Mouse (Mus musculus) MEL (cell line): ENCODE measurements at regions not wholly inside any gene's neighbourhood (a gene's known extent, or its start where the extent isn't known, plus 50 kb on each side); places are given as distances from the start of the nearest gene placed in this dataset.

Experiments
- DNase-seq: peaks from one replicate; pipeline ENCODE4 v3.0.0; 2011; ENCODE audit warnings: low read depth, low spot score
- H3K27ac ChIP-seq: 2 replicates; pipeline ENCODE4 v1.5.1; 2012; ENCODE audit warnings: low read depth, mild to moderate bottlenecking, control low read depth, low read length, moderate library complexity; ENCODE audit not compliant: control insufficient read depth
- H3K27me3 ChIP-seq, 2 experiments: fragments of 150-350 bp in 1 of 2; sonication (generic) in 1 of 2; 2 replicates each; pipeline ENCODE4 v1.6.1; 2012; ENCODE audit warnings: low read length in 2 of 2, mild to moderate bottlenecking in 2 of 2, improper control_type of control experiment in 1 of 2, moderate library complexity in 1 of 2; ENCODE audit not compliant: insufficient read depth in 2 of 2, control insufficient read depth in 1 of 2
- H3K36me3 ChIP-seq, 2 experiments: 2 replicates each; pipeline ENCODE4 v1.6.1; 2012 to 2014; ENCODE audit warnings: low read length in 2 of 2, improper control_type of control experiment in 1 of 2, inconsistent platforms in 1 of 2, mild to moderate bottlenecking in 1 of 2; ENCODE audit not compliant: insufficient read depth in 2 of 2, control insufficient read depth in 1 of 2
- H3K4me1 ChIP-seq, 2 experiments: fragments of 150-350 bp in 1 of 2; sonication (generic) in 1 of 2; 2 replicates each; pipeline ENCODE4 v1.6.1; 2012; ENCODE audit warnings: low read length in 2 of 2, improper control_type of control experiment in 1 of 2, mild to moderate bottlenecking in 1 of 2; ENCODE audit not compliant: insufficient read depth in 2 of 2, control insufficient read depth in 1 of 2
- H3K4me3 ChIP-seq, 2 experiments: fragments of 150-350 bp in 1 of 2; sonication (generic) in 1 of 2; 2 replicates each; pipeline ENCODE4 v1.5.1; 2012; ENCODE audit warnings: low read depth in 2 of 2, low read length in 2 of 2, mild to moderate bottlenecking in 2 of 2, moderate library complexity in 2 of 2, control low read depth in 1 of 2, improper control_type of control experiment in 1 of 2; ENCODE audit not compliant: control insufficient read depth in 1 of 2, insufficient read depth in 1 of 2
- H3K79me2 ChIP-seq: 2 replicates; pipeline ENCODE4 v1.6.1; 2012; ENCODE audit warnings: mild to moderate bottlenecking, low read length, moderate library complexity; ENCODE audit not compliant: control insufficient read depth, poor library complexity, insufficient read depth
- H3K9ac ChIP-seq: 2 replicates; pipeline ENCODE4 v1.6.1; 2012; ENCODE audit warnings: low read depth, mild to moderate bottlenecking, control low read depth, low read length, moderate library complexity; ENCODE audit not compliant: control insufficient read depth, poor library complexity, severe bottlenecking
- H3K9me3 ChIP-seq: fragments of 150-350 bp; sonication (generic); replicated peaks from 2 replicates; pipeline ENCODE4 v1.6.1; 2012; ENCODE audit warnings: mild to moderate bottlenecking, low read length, improper control_type of control experiment, moderate library complexity; ENCODE audit not compliant: insufficient read depth
- CHD1 ChIP-seq: IDR thresholded peaks from 2 replicates; pipeline ENCODE4 v1.6.1; 2012; ENCODE audit warnings: low read depth, mild to moderate bottlenecking, inconsistent platforms, low read length, improper control_type of control experiment
- CHD2 ChIP-seq: IDR thresholded peaks from 2 replicates; pipeline ENCODE4 v1.6.1; 2011; ENCODE audit warnings: low read length, improper control_type of control experiment
- ELF1 ChIP-seq: IDR thresholded peaks from 2 replicates; pipeline ENCODE4 v1.6.1; 2014; ENCODE audit warnings: low read depth, mild to moderate bottlenecking, inconsistent platforms, low read length, improper control_type of control experiment, moderate library complexity
- EP300 ChIP-seq, 2 experiments: IDR thresholded peaks; 2 replicates each; pipeline ENCODE4 v1.6.1; 2011; ENCODE audit warnings: improper control_type of control experiment in 2 of 2, low read length in 2 of 2, low read depth in 1 of 2, mild to moderate bottlenecking in 1 of 2
- ETS1 ChIP-seq: IDR thresholded peaks from 2 replicates; pipeline ENCODE4 v1.6.1; 2012; ENCODE audit warnings: low read depth, mild to moderate bottlenecking, inconsistent platforms, low read length, improper control_type of control experiment, moderate library complexity
- GABPA ChIP-seq: IDR thresholded peaks from 2 replicates; pipeline ENCODE4 v1.6.1; 2012; ENCODE audit warnings: low read depth, mild to moderate bottlenecking, inconsistent platforms, low read length, improper control_type of control experiment, moderate library complexity
- GATA1 ChIP-seq: IDR thresholded peaks from 2 replicates; pipeline ENCODE4 v1.6.1; 2011; ENCODE audit warnings: low read depth, low read length, improper control_type of control experiment
- HCFC1 ChIP-seq: IDR thresholded peaks from 2 replicates; pipeline ENCODE4 v1.6.1; 2012; ENCODE audit warnings: low read depth, mild to moderate bottlenecking, inconsistent platforms, low read length, improper control_type of control experiment, moderate library complexity
- JUND ChIP-seq: IDR thresholded peaks from 2 replicates; pipeline ENCODE4 v1.6.1; 2011; ENCODE audit warnings: low read depth, mild to moderate bottlenecking, improper control_type of control experiment, low read length
- KAT2A ChIP-seq: conservative IDR thresholded peaks from 2 replicates; pipeline ENCODE4 v1.6.1; 2012; ENCODE audit warnings: low read depth, low read length, improper control_type of control experiment, inconsistent platforms
- MAFK ChIP-seq: IDR thresholded peaks from 2 replicates; pipeline ENCODE4 v1.6.1; 2011; ENCODE audit warnings: low read depth, mild to moderate bottlenecking, low read length, improper control_type of control experiment, borderline replicate concordance
- MAZ ChIP-seq: IDR thresholded peaks from 2 replicates; pipeline ENCODE4 v1.6.1; 2012; ENCODE audit warnings: low read depth, mild to moderate bottlenecking, inconsistent platforms, low read length, improper control_type of control experiment
- MXI1 ChIP-seq: IDR thresholded peaks from 2 replicates; pipeline ENCODE4 v1.6.1; 2011; ENCODE audit warnings: mild to moderate bottlenecking, low read depth, low read length, improper control_type of control experiment
- NRF1 ChIP-seq: IDR thresholded peaks from 2 replicates; pipeline ENCODE4 v1.6.1; 2014; ENCODE audit warnings: low read depth, mild to moderate bottlenecking, inconsistent platforms, low read length, improper control_type of control experiment, moderate library complexity; ENCODE audit not compliant: poor library complexity, insufficient read depth, severe bottlenecking
- POLR2AphosphoS2 ChIP-seq: IDR thresholded peaks from 2 replicates; pipeline ENCODE4 v1.6.1; 2011; ENCODE audit warnings: low read length, improper control_type of control experiment
- RCOR1 ChIP-seq: IDR thresholded peaks from 2 replicates; pipeline ENCODE4 v1.6.1; 2012; ENCODE audit warnings: low read depth, mild to moderate bottlenecking, inconsistent platforms, low read length, improper control_type of control experiment
- SIN3A ChIP-seq: IDR thresholded peaks from 2 replicates; pipeline ENCODE4 v1.6.1; 2012; ENCODE audit warnings: low read length, improper control_type of control experiment, inconsistent platforms
- SMC3 ChIP-seq: IDR thresholded peaks from 2 replicates; pipeline ENCODE4 v1.6.1; 2011; ENCODE audit warnings: low read depth, low read length, improper control_type of control experiment
- TAL1 ChIP-seq: IDR thresholded peaks from 2 replicates; pipeline ENCODE4 v1.6.1; 2012; ENCODE audit warnings: mild to moderate bottlenecking, inconsistent platforms, low read length, moderate library complexity, mixed read lengths
- TCF12 ChIP-seq: IDR thresholded peaks from 2 replicates; pipeline ENCODE4 v1.6.1; 2014; ENCODE audit warnings: low read depth, mild to moderate bottlenecking, inconsistent platforms, low read length, improper control_type of control experiment, moderate library complexity
- UBTF ChIP-seq: IDR thresholded peaks from 2 replicates; pipeline ENCODE4 v1.6.1; 2012; ENCODE audit warnings: low read depth, mild to moderate bottlenecking, inconsistent platforms, low read length, improper control_type of control experiment, moderate library complexity, borderline replicate concordance; ENCODE audit not compliant: insufficient read depth
- USF2 ChIP-seq, 2 experiments: IDR thresholded peaks; 2 replicates each; pipeline ENCODE4 v1.6.1; 2011 to 2012; ENCODE audit warnings: improper control_type of control experiment in 2 of 2, low read length in 2 of 2, borderline replicate concordance in 1 of 2, inconsistent platforms in 1 of 2, low read depth in 1 of 2, mild to moderate bottlenecking in 1 of 2; ENCODE audit not compliant: insufficient read depth in 1 of 2
- ZC3H11A ChIP-seq: IDR thresholded peaks from 2 replicates; pipeline ENCODE4 v1.6.1; 2012; ENCODE audit warnings: low read depth, mild to moderate bottlenecking, inconsistent platforms, low read length, improper control_type of control experiment
- ZMIZ1 ChIP-seq: IDR thresholded peaks from 2 replicates; pipeline ENCODE4 v1.6.1; 2012; ENCODE audit warnings: low read depth, mild to moderate bottlenecking, inconsistent platforms, low read length, improper control_type of control experiment, moderate library complexity

- H3K79me2 ChIP-seq: no peaks in the 10 kb centered on the region
- TF ChIP-seq ZMIZ1 (0 out of 2 replicates have a peak, but pooled peaks have one; percentile 9), CHD1 (no peak), SMC3 (no peak), RCOR1 (peak; percentile 40; the same call in 1 of the 2 replicates), GATA1 (peak; percentile 79), HCFC1 (no peak), EP300 (IDR thresholded peaks at IDR 0.05; ENCODE audit: low read depth in 1 of 2, low read length in 2 of 2) (peak; percentile 68 to 76), POLR2AphosphoS2 (no peak), TCF12 (peak; percentile 80), NRF1 (no peak), GABPA (no peak), ETS1 (0 out of 2 replicates have a peak, but pooled peaks have one; percentile 32), TAL1 (peak; percentile 66)
- peak overlapping the region in 1 of 2 experiments; percentile 8; a peak in 1 of 4 replicates for H3K4me3 ChIP-seq
- H3K36me3 ChIP-seq: peaks cover 0 to 14% of the 10 kb centered on the region in 2 experiments; a peak in 2 of 4 replicates
- peak; percentile 52 for DNase-seq
- peaks cover 6 to 24% of the 10 kb centered on the region in 2 experiments for H3K4me1 ChIP-seq
- peak overlapping the region; percentile 55 for H3K27ac ChIP-seq
- H3K27me3 ChIP-seq: peaks cover 0 to 1% of the 10 kb centered on the region in 2 experiments; a peak in 1 of 4 replicates
- no peaks in the 10 kb centered on the region for H3K9me3 ChIP-seq
- no peak overlapping the region for H3K9ac ChIP-seq
These were observed 92.4 kb upstream of the Ptpn1 start for GRCm38 (mm10) chr2:167839324-167839981.

GRCm38 (mm10) chr2:167837596-167837995, 94.3 kb upstream of the Ptpn1 start:
- Histone ChIP-seq H3K4me1 (peaks cover 6 to 24% of the 10 kb centered on the region in 2 experiments), H3K4me3 (no peak overlapping the region)

GRCm38 (mm10) chr2:167836611-167837010, 95.2 kb upstream of the Ptpn1 start:
- H3K79me2 ChIP-seq: no peaks in the 10 kb centered on the region
- H3K4me1 ChIP-seq: peaks cover 6 to 20% of the 10 kb centered on the region in 2 experiments
- peaks cover 0 to 13% of the 10 kb centered on the region in 2 experiments; a peak in 2 of 4 replicates for H3K36me3 ChIP-seq
- H3K27ac ChIP-seq: no peak overlapping the region
- no peaks in the 10 kb centered on the region for H3K9me3 ChIP-seq
- peaks cover 0 to 2% of the 10 kb centered on the region in 2 experiments; a peak in 1 of 4 replicates for H3K27me3 ChIP-seq
- no peak overlapping the region for H3K9ac ChIP-seq
- H3K4me3 ChIP-seq: no peak overlapping the region
- DNase-seq: no peak
- no peak for TF ChIP-seq CHD2
- no peak for TF ChIP-seq TCF12
- TF ChIP-seq JUND: no peak
- no peak for TF ChIP-seq EP300 (IDR thresholded peaks at IDR 0.05; ENCODE audit: low read depth in 1 of 2, low read length in 2 of 2)
- no peak for TF ChIP-seq SIN3A
- no peak for TF ChIP-seq KAT2A
- no peak for TF ChIP-seq MXI1
- TF ChIP-seq TAL1: no peak
- no peak for TF ChIP-seq POLR2AphosphoS2
- no peak for TF ChIP-seq ELF1
- no peak for TF ChIP-seq USF2 (IDR thresholded peaks at IDR 0.05; ENCODE audit: borderline replicate concordance in 1 of 2, insufficient read depth in 1 of 2, low read depth in 1 of 2, low read length in 2 of 2)
- no peak for TF ChIP-seq NRF1
- no peak for TF ChIP-seq MAZ
- TF ChIP-seq UBTF: no peak
- TF ChIP-seq MAFK: no peak
- TF ChIP-seq ZC3H11A: no peak

More at GRCm38 (mm10) chr2:167837596-167837995, 94.3 kb upstream of the Ptpn1 start:
- Histone ChIP-seq H3K36me3 (peaks cover 0 to 14% of the 10 kb centered on the region in 2 experiments; a peak in 2 of 4 replicates), H3K9me3 (no peaks in the 10 kb centered on the region), H3K27me3 (peaks cover 0 to 2% of the 10 kb centered on the region in 2 experiments; a peak in 1 of 4 replicates), H3K79me2 (no peaks in the 10 kb centered on the region), H3K9ac (no peak overlapping the region), H3K27ac (no peak overlapping the region)
- DNase-seq: no peak
- TF ChIP-seq ELF1: no peak
